Mouse (Mus musculus): Measurements from ENCODE around the gene Sgca.

Gene Sgca

GRCm38 (mm10) chr11:94945236-94945635 is 30.9 kb downstream of the Sgca start:
- in situ Hi-C loops (cut with MseI, MboI) = no loop called here

- in situ Hi-C loops (cut with MseI, MboI) = no loop called here
These were observed 31.8 kb downstream of the Sgca start for GRCm38 (mm10) chr11:94944295-94944694.

GRCm38 (mm10) chr11:94943054-94943453 is 33.1 kb downstream of the Sgca start:
- in situ Hi-C loops (cut with MseI, MboI) = no loop called here

GRCm38 (mm10) chr11:94942282-94943023 is 33.7 kb downstream of the Sgca start:
- in situ Hi-C loops (cut with MseI, MboI) = no loop called here

- in situ Hi-C loops (cut with MseI, MboI) = no loop called here
These were observed 34.4 kb downstream of the Sgca start for GRCm38 (mm10) chr11:94941776-94942175.

- in situ Hi-C loops (cut with MseI, MboI) = no loop called here
These were observed 35.0 kb downstream of the Sgca start for GRCm38 (mm10) chr11:94941121-94941520.

- in situ Hi-C loops (cut with MseI, MboI) = loop anchor here (5.0 kb wide), 2 partner anchors 33 to 72 kb away; no protein-coding TSS in a partner anchor
These were observed 36.8 kb downstream of the Sgca start for GRCm38 (mm10) chr11:94939280-94939679.

- in situ Hi-C loops (cut with MseI, MboI) = loop anchor here (5.0 kb wide), 2 partner anchors 34 to 71 kb away; no protein-coding TSS in a partner anchor
These were observed 37.8 kb downstream of the Sgca start for GRCm38 (mm10) chr11:94938296-94938695.

- in situ Hi-C loops (cut with MseI, MboI) = loop anchor here (5.0 kb wide), 2 partner anchors 35 to 70 kb away; no protein-coding TSS in a partner anchor
These were observed 38.3 kb downstream of the Sgca start for GRCm38 (mm10) chr11:94937787-94938186.

- in situ Hi-C loops (cut with MseI, MboI) = loop anchor here (5.0 kb wide), 2 partner anchors 35 to 70 kb away; no protein-coding TSS in a partner anchor
These were observed 38.8 kb downstream of the Sgca start for GRCm38 (mm10) chr11:94937335-94937781.

GRCm38 (mm10) chr11:94936851-94937295 is 39.3 kb downstream of the Sgca start:
- in situ Hi-C loops (cut with MseI, MboI) = loop anchor here (5.0 kb wide), 2 partner anchors 35 to 70 kb away; no protein-coding TSS in a partner anchor

GRCm38 (mm10) chr11:94936045-94936444 is 40.1 kb downstream of the Sgca start, which contains the start of gene Col1a1:
Col1a1 (plus strand) TSS chr11:94936224.
- in situ Hi-C loops (cut with MseI, MboI) = loop anchor here (5.0 kb wide), 2 partner anchors 36 to 69 kb away; no protein-coding TSS in a partner anchor

GRCm38 (mm10) chr11:94934526-94934925 is 41.6 kb downstream of the Sgca start:
- in situ Hi-C loops (cut with MseI, MboI) = no loop called here

GRCm38 (mm10) chr11:94933584-94933983 is 42.5 kb downstream of the Sgca start:
- in situ Hi-C loops (cut with MseI, MboI) = no loop called here

- in situ Hi-C loops (cut with MseI, MboI) = no loop called here
These were observed 46.0 kb downstream of the Sgca start for GRCm38 (mm10) chr11:94930151-94930550.

- in situ Hi-C loops (cut with MseI, MboI) = no loop called here
These were observed 46.5 kb downstream of the Sgca start for GRCm38 (mm10) chr11:94929599-94929998.

- in situ Hi-C loops (cut with MseI, MboI) = no loop called here
These were observed 47.3 kb downstream of the Sgca start for GRCm38 (mm10) chr11:94928820-94929219.

- in situ Hi-C loops (cut with MseI, MboI) = no loop called here
These were observed 48.3 kb downstream of the Sgca start for GRCm38 (mm10) chr11:94927771-94928291.

GRCm38 (mm10) chr11:94926431-94926830 is 49.7 kb downstream of the Sgca start:
- in situ Hi-C loops (cut with MseI, MboI) = no loop called here

GRCm38 (mm10) chr11:94924977-94925376 is 51.1 kb downstream of the Sgca start:
- in situ Hi-C loops (cut with MseI, MboI) = no loop called here

GRCm38 (mm10) chr11:94920996-94921401 is 55.1 kb downstream of the Sgca start:
- in situ Hi-C loops (cut with MseI, MboI) = no loop called here

- in situ Hi-C loops (cut with MseI, MboI) = no loop called here
These were observed 58.4 kb downstream of the Sgca start for GRCm38 (mm10) chr11:94917717-94918116.

GRCm38 (mm10) chr11:94916477-94916876 is 59.6 kb downstream of the Sgca start:
- in situ Hi-C loops (cut with MseI, MboI) = no loop called here

Data from mouse trophoblast stem cell (cell line).